Mouse (Mus musculus) E14TG2a.4 (cell line): Measurements from ENCODE around the gene Gin1.

Experiments used
- CTCF ChIP-seq: conservative IDR thresholded peaks from 2 replicates; pipeline ENCODE4 v1.5.1; 2014; ENCODE audit warnings: low read length
- NANOG ChIP-seq: IDR thresholded peaks from 2 replicates; pipeline ENCODE4 v1.6.1; 2014; ENCODE audit warnings: borderline replicate concordance, low read length, mixed read lengths

GRCm38 (mm10) chr1:97771727-97772126 is 1.8 kb downstream of the Gin1 start:
- TF ChIP-seq CTCF (no peak; the same call in 1 of the 2 replicates), NANOG (no peak)
